In genomic region chr16:3820202-3820601, GRCm38 (mm10) we compare ENCODE assay signal across 34 mouse cellular contexts. TPM values are rescaled to one million over a fixed set of nuclear protein-coding genes. Genes with fewer than 3 reads are reported as not detected.
DNase-seq lines count a peak whose midpoint lies in the region; ATAC-seq and TF ChIP-seq lines count a peak whose summit lies in the region.
"Had no signal": no experiment of that assay in that cellular context is flagged by ENCODE, and none has a peak within 500 bp of the region (broad histone marks: within the 10 kb centered on the region; RNA-seq: fewer than 3 reads in every experiment).

No protein-coding gene starts in this region.

- H3K27me3 ChIP-seq in heart, embryonic 11.5 days (ENCODE audit: control insufficient read depth, insufficient read depth, low read length): no peaks in the 10 kb centered on the region
- H3K27me3 ChIP-seq in CH12.LX (replicated peaks): no peaks in the 10 kb centered on the region
- H3K27me3 ChIP-seq: forebrain, embryonic 15.5 days; neural tube, embryonic 15.5 days had no signal

- no peak overlapping the region for H3K4me2 ChIP-seq in heart, embryonic 11.5 days
- H3K4me2 ChIP-seq in CH12.LX (ENCODE audit: insufficient read depth, low read depth, poor library complexity, severe bottlenecking): no peak overlapping the region
- H3K4me2 ChIP-seq: forebrain, embryonic 15.5 days; midbrain, embryonic 11.5 days; neural tube, embryonic 15.5 days had no signal

- no peak overlapping the region for H3K4me3 ChIP-seq in heart, embryonic 11.5 days (ENCODE audit: low read depth, low read length)
- no peak overlapping the region for H3K4me3 ChIP-seq in CH12.LX (replicated peaks in 1 of 3; ENCODE audit: low read depth in 2 of 3, low read length in 2 of 3, poor library complexity in 1 of 3)
- H3K4me3 ChIP-seq: forebrain, embryonic 15.5 days; heart, adult 2 months; layer of hippocampus, adult 2 months; neural tube, embryonic 15.5 days had no signal

- TF ChIP-seq RAD21 in CH12.LX (IDR thresholded peaks at IDR 0.05; ENCODE audit: low read depth, low read length): no peak

- H3K27ac ChIP-seq in heart, embryonic 11.5 days (ENCODE audit: low read depth, low read length): no peak overlapping the region
- H3K27ac ChIP-seq in CH12.LX (ENCODE audit: insufficient read depth, low read depth): no peak overlapping the region
- H3K27ac ChIP-seq: forebrain, embryonic 15.5 days; heart, adult 2 months; layer of hippocampus, adult 2 months; neural tube, embryonic 15.5 days; stomach, postnatal 0 days had no signal

- ATAC-seq in heart, embryonic 11.5 days (replicated peaks; ENCODE audit: insufficient number of reproducible peaks, low FRiP score, low TSS enrichment): no peak
- ATAC-seq: forebrain, embryonic 15.5 days; hindbrain, embryonic 16.5 days; intestine, embryonic 16.5 days had no signal

- dilution Hi-C loops in CH12.LX (cut with MboI; ENCODE audit: extremely low pct_ligation_motif_present, extremely low pct_unique_long_range_greater_than_20kb, low sequenced_read_pairs): no loop called here

- H3K9me3 ChIP-seq in heart, embryonic 11.5 days (replicated peaks; ENCODE audit: control insufficient read depth, low read length): 0 out of 2 replicates have a peak, but pooled peaks cover 3% of the 10 kb centered on the region
- peaks cover 3% of the 10 kb centered on the region for H3K9me3 ChIP-seq in CH12.LX (replicated peaks; ENCODE audit: low read length)
- H3K9me3 ChIP-seq: forebrain, embryonic 15.5 days; neural tube, embryonic 15.5 days had no signal

- no peaks in the 10 kb centered on the region for H3K36me3 ChIP-seq in heart, embryonic 11.5 days (ENCODE audit: control insufficient read depth, insufficient read depth, low read length)
- H3K36me3 ChIP-seq in CH12.LX (replicated peaks in 1 of 2; ENCODE audit: control insufficient read depth in 1 of 2, insufficient read depth in 1 of 2, low read length in 1 of 2): no peaks in the 10 kb centered on the region
- H3K36me3 ChIP-seq: forebrain, embryonic 15.5 days; neural tube, embryonic 15.5 days had no signal

- in situ Hi-C loops in CH12.LX (cut with MboI; ENCODE audit: low pct_ligation_motif_present, low pct_unique_long_range_greater_than_20kb, low sequenced_read_pairs): no loop called here

- H3K79me2 ChIP-seq in CH12.LX (replicated peaks; ENCODE audit: control insufficient read depth, extremely low read depth, insufficient read depth, poor library complexity, severe bottlenecking): no peaks in the 10 kb centered on the region

- TF ChIP-seq POLR2A in CH12.LX (IDR thresholded peaks at IDR 0.05; ENCODE audit: low read depth, low read length): no peak

- DNase-seq in heart, adult 18-20 months: peak; percentile 17 to 33
- peak; percentile 71 for DNase-seq in 3134 (ENCODE audit: extremely low read depth, insufficient read length, low spot score)
- peak; percentile 35 for DNase-seq in CH12.LX (ENCODE audit: extremely low read depth)
- peak; percentile 29 to 30 for DNase-seq in heart, postnatal 10 days
- DNase-seq in kidney, postnatal 25 days: no peak
- no peak for DNase-seq in lung, postnatal 36 days
- DNase-seq: adrenal gland, postnatal 14 days; B cell, adult 2 months; cerebellum, adult 8-10 months; cerebellum, postnatal 36 days; embryo, embryonic 11 days; gastrocnemius, postnatal 14 days; kidney, adult 9 months; kidney, postnatal 14 days; layer of hippocampus, postnatal 36 days; right cerebral cortex, postnatal 14 days; thymus, adult 2 months; thymus, postnatal 4 days had no signal

- TF ChIP-seq EP300 in CH12.LX (IDR thresholded peaks at IDR 0.05; ENCODE audit: low read length): peak; percentile 42; the same call in 1 of the 2 replicates

- no peaks in the 10 kb centered on the region for H3K4me1 ChIP-seq in heart, embryonic 11.5 days (ENCODE audit: control insufficient read depth, insufficient read depth, low read length)
- H3K4me1 ChIP-seq in CH12.LX (ENCODE audit: control insufficient read depth in 1 of 2, insufficient read depth in 2 of 2): peaks cover 0 to 13% of the 10 kb centered on the region in 2 experiments; a peak in 1 of 4 replicates
- H3K4me1 ChIP-seq: forebrain, embryonic 15.5 days; neural tube, embryonic 15.5 days had no signal

- intact Hi-C loops in heart, postnatal 10 days (cut with DNase I): no loop called here

- 69% methylated on average over 2 of the region's 2 CpGs for WGBS in heart, embryonic 11.5 days (ENCODE audit: insufficient replicate concordance)

- TF ChIP-seq CTCF in CH12.LX (conservative IDR thresholded peaks at IDR 0.05 in 1 of 2, IDR thresholded peaks at IDR 0.05 in 1 of 2; ENCODE audit: low read depth in 2 of 2, low read length in 2 of 2): no peak

- no peak overlapping the region for H3K9ac ChIP-seq in heart, embryonic 11.5 days (ENCODE audit: low read depth, low read length)
- H3K9ac ChIP-seq in CH12.LX (ENCODE audit: insufficient read depth, low read depth): no peak overlapping the region
- H3K9ac ChIP-seq: forebrain, embryonic 15.5 days; neural tube, embryonic 15.5 days had no signal

TF ChIP-seq in CH12.LX, 34 proteins besides CTCF, POLR2A, EP300 and RAD21:
- TF ChIP-seq BHLHE40 (IDR thresholded peaks at IDR 0.05; ENCODE audit: low read depth, low read length) (0 out of 2 replicates have a peak, but pooled peaks have one; percentile 12), CHD1 (IDR thresholded peaks at IDR 0.05; ENCODE audit: low read depth, low read length) (no peak), SMC3 (IDR thresholded peaks at IDR 0.05; ENCODE audit: low read depth, low read length) (no peak), ETS1 (conservative IDR thresholded peaks at IDR 0.05; ENCODE audit: low read depth, low read length) (no peak; the same call in 1 of the 2 replicates), NELFE (IDR thresholded peaks at IDR 0.05; ENCODE audit: low read depth, low read length) (no peak), MXI1 (IDR thresholded peaks at IDR 0.05; ENCODE audit: low read depth, low read length) (no peak), GABPA (IDR thresholded peaks at IDR 0.05; ENCODE audit: insufficient replicate concordance, low read depth, low read length) (no peak), JUND (conservative IDR thresholded peaks at IDR 0.05; ENCODE audit: low read depth, low read length) (no peak)

RNA-seq across cellular contexts. Expression of gene Olfr15, which starts 10.5 kb away (rescaled TPM):
- not detected for total RNA-seq in heart, adult 18-20 months (2021)
- not detected in 2 replicates for polyA plus RNA-seq in heart, embryonic 11.5 days (2014; fragmentation: Nextera tagmentation; extraction: Ambion mirVana)
- total RNA-seq in CH12.LX (2012; rRNA removed): not detected in 2 replicates
- not detected in 2 replicates for total RNA-seq in CH12.LX (2014; rRNA removed)
- not detected in 2 replicates for polyA plus RNA-seq in CH12.LX (2012; ENCODE audit: insufficient read length, low read depth)
- total RNA-seq in heart, postnatal 10 days (2021): not detected
- total RNA-seq: adrenal gland, postnatal 14 days; gastrocnemius, postnatal 14 days; heart, adult 2 months; hematopoietic stem cell, adult 5-6 weeks; layer of hippocampus, adult 2 months; layer of hippocampus, postnatal 36 days; left cerebral cortex, postnatal 10 days; liver, adult 2 months; midbrain, postnatal 0 days had no signal
- polyA plus RNA-seq: forebrain, embryonic 15.5 days; heart, adult 2 months; hindbrain, embryonic 16.5 days; intestine, embryonic 16.5 days; limb, embryonic 11.5 days; liver, adult 2 months; liver, embryonic 16.5 days; lung, embryonic 16.5 days; midbrain, embryonic 11.5 days; midbrain, postnatal 0 days; neural tube, embryonic 15.5 days; stomach, postnatal 0 days; thymus, adult 2 months had no signal

RNA-seq across cellular contexts. Expression of gene Zfp174, which starts 26.9 kb away (rescaled TPM):
- total RNA-seq in heart, adult 18-20 months (2021): 1 to 10 TPM; 1.3 to 1.4 TPM
- 0.72 and 0.94 TPM in 2 replicates for polyA plus RNA-seq in heart, embryonic 11.5 days (2014; fragmentation: Nextera tagmentation; extraction: Ambion mirVana)
- 0.59 and 0.98 TPM in 2 replicates for total RNA-seq in CH12.LX (2012; rRNA removed)
- 0.24 and 0.26 TPM in 2 replicates for total RNA-seq in CH12.LX (2014; rRNA removed)
- polyA plus RNA-seq in CH12.LX (2012; ENCODE audit: insufficient read length, low read depth): 0.33 and 0.37 TPM in 2 replicates
- 1 to 10 TPM; 1.1 to 1.5 TPM for total RNA-seq in heart, postnatal 10 days (2021)

RNA-seq across cellular contexts. Expression of gene Naa60, which starts 52.0 kb away (rescaled TPM):
- 10 to 100 TPM; 39.6 to 56.8 TPM for total RNA-seq in heart, adult 18-20 months (2021)
- 39.5 and 41.5 TPM in 2 replicates for polyA plus RNA-seq in heart, embryonic 11.5 days (2014; fragmentation: Nextera tagmentation; extraction: Ambion mirVana)
- total RNA-seq in CH12.LX (2012; rRNA removed): 31.9 and 39.0 TPM in 2 replicates
- 26.4 and 28.3 TPM in 2 replicates for total RNA-seq in CH12.LX (2014; rRNA removed)
- polyA plus RNA-seq in CH12.LX (2012; ENCODE audit: insufficient read length, low read depth): 67.2 and 81.5 TPM in 2 replicates
- 10 to 100 TPM; 56.6 to 58.7 TPM for total RNA-seq in heart, postnatal 10 days (2021)

Comparison
In these comparisons a context has a peak if more than half of its experiments do, and no peak if none do; other contexts are left out.
1. DNase-seq: peak in heart, adult 18-20 months (2 of 2), 3134 (single experiment), CH12.LX (single experiment) and heart, postnatal 10 days (2 of 2); none in kidney, postnatal 25 days (0 of 2) and lung, postnatal 36 days (single experiment).